Mouse (Mus musculus) layer of hippocampus, adult 6 months (tissue): ENCODE measurements around the gene Haspin. TPM values are rescaled to one million over a fixed set of nuclear protein-coding genes. Genes with fewer than 3 reads are reported as not detected.

Source experiments
- long read RNA-seq, 2 experiments: library from polyadenylated mRNA; unstranded; transcript quantifications; one replicate each; pipeline ENCODE4 v2.0.0; 2019 to 2020
- polyA plus RNA-seq: library from polyadenylated mRNA; unstranded; fragments of <200 nt; fragmentation: Nextera tagmentation; gene quantifications from 2 replicates; pipeline ENCODE4 v1.2.3, GENCODE M21; 2021

Haspin gene
- polyA plus RNA-seq: 0.06 TPM in 2 replicates
- long read RNA-seq, experiment 1: 0 reads
- long read RNA-seq, experiment 2, partial matches to known transcripts: 0 of 1 reads
- long read RNA-seq, experiment 2, other reads (novel, unspliced or antisense): 0 of 1 reads

DNA sequence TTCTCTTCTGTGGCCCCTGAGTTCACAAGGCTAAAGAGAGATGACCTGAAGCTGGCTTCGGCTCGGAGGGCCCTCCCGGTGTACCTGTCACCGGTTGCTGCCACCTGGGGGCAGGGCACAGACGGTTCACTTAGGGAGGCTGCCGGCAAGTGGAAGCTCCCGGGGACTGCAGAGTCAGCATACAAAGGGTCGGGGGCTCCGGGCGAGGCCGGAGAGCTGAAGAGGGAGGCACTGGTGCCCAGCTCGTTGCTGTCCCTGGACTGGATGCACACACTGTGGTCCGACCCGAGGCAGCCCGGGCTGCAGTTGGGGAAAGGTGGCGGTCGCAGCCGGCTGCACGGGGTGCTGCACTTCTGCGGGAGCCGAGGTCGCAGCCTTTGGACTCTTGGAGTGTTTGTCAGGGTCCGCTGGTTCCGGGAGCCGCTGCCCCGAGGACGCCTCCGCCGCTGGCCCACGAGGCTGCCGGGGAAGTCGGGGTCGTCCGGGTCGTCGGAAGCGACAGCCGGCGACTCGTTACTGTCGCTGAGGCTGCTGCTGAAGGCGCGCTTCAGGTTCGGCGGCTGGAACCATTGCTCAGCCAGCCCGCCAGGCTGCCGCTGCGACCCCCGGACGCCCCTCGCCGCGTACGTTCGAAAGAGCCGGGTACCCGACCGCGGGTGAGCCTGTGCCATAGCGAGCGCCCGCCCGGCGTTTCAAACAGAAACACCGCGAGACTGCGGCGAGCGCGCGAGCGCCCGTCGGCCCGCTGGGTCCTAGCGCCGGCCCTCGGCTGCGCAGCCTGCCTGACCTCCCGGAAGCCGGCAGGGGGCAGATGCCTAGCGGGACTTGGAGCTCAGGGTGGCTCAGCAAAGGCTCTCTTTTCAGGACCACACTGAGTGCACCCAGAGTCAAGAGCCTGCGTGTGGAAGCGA, at the start of gene Haspin:
Gene Haspin, minus strand, starts transcription at position 704 of the 911 bp plus-strand sequence.

GRCm38 (mm10) chr11:73176608-73177508, 38.8 kb upstream of the Haspin start, which contains the start of the genes Emc6 and Tax1bp3:
Emc6 (minus strand) TSS chr11:73177037.
Tax1bp3 (plus strand) TSS chr11:73177083.

DNA sequence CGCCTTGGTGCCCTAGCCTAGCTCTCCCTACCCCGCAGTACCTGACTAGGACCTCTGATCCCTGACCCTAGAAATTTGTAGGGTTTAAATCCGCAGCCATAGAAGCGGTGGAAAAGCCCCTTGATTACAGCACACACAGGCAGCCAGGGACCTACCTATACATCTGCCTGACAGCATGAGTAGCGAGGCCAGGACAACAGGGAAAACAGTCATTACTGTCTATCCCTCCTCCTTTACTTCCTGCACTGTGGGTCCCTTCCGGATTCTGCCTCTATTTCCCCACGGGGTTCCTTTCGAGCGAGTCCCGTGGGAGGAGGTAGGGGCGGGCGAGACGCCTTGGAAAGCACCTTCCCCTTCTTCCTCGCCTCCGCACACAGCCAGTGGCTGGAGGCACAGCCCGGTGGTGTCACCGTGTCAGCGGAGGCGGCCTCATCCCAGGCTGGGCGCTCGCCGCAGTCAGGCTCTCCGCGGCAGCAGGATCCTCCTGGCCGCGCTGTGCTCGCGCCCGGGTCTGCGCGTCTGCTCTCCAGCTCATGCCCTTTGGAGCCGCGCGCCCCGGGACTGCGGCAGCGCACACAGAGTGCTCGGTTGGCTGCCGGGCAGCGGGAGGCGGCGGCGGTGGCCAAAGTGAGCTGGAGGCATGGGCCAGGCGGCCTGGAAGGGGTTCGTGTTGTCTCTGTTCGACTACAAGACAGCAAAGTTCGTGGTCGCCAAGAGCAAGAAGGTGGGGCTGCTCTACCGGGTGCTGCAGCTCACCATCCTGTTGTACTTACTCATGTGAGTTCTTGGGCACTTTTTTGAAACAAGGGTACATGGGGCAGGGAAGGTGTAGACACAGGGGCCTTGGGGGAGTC, 22.1 kb upstream of the Haspin start, which contains the start of gene P2rx5:
Gene P2rx5, plus strand, starts transcription at position 465 of the 854 bp plus-strand sequence.

GRCm38 (mm10) chr11:73090283-73090682, 47.8 kb downstream of the Haspin start, which contains the start of gene Itgae:
Itgae (plus strand) TSS chr11:73090583.

Other genes with a start within 250 kb of the Haspin start
- 1.9 and 2.2 TPM in 2 replicates for gene Atp2a3, start 177.1 kb downstream of the Haspin start, polyA plus RNA-seq
- 0.21 and 0.43 TPM in 2 replicates for gene P2rx1, start 139.2 kb downstream of the Haspin start, polyA plus RNA-seq
- gene Camkk1, start 119.3 kb downstream of the Haspin start, polyA plus RNA-seq: 87.2 and 98.0 TPM in 2 replicates
- gene Ncbp3, start 90.5 kb downstream of the Haspin start, polyA plus RNA-seq: 2.2 and 2.4 TPM in 2 replicates
- 0.08 and 0.18 TPM in 2 replicates for gene Itgae, start 47.7 kb downstream of the Haspin start, polyA plus RNA-seq
- 0.84 and 1.1 TPM in 2 replicates for gene P2rx5, start 22.1 kb upstream of the Haspin start, polyA plus RNA-seq
- 79.0 and 81.6 TPM in 2 replicates for gene Emc6, start 38.7 kb upstream of the Haspin start, polyA plus RNA-seq
- 11.8 and 15.9 TPM in 2 replicates for gene Tax1bp3, start 38.8 kb upstream of the Haspin start, polyA plus RNA-seq
- gene Ctns, start 60.7 kb upstream of the Haspin start, polyA plus RNA-seq: 4.2 and 4.3 TPM in 2 replicates
- 1.3 and 2.0 TPM in 2 replicates for gene Shpk, start 61.2 kb upstream of the Haspin start, polyA plus RNA-seq
- not detected in 2 replicates for gene Trpv1, start 96.0 kb upstream of the Haspin start, polyA plus RNA-seq
- gene Trpv3, start 129.1 kb upstream of the Haspin start, polyA plus RNA-seq: 0.04 and 0.16 TPM in 2 replicates
- 22.3 and 23.1 TPM in 2 replicates for gene Aspa, start 191.3 kb upstream of the Haspin start, polyA plus RNA-seq
- not detected in 2 replicates for gene Gm49340, start 191.4 kb upstream of the Haspin start, polyA plus RNA-seq
- not detected in 2 replicates for gene Spata22, start 191.4 kb upstream of the Haspin start, polyA plus RNA-seq
- not detected in 2 replicates for gene Olfr20, start 212.5 kb upstream of the Haspin start, polyA plus RNA-seq
- not detected in 2 replicates for gene Olfr376, start 233.0 kb upstream of the Haspin start, polyA plus RNA-seq